Mouse (Mus musculus): ENCODE data around the gene Usp10. TPM values are rescaled to one million over a fixed set of nuclear protein-coding genes. Genes with fewer than 3 reads are reported as not detected.

Gene Usp10
- total RNA-seq, 2 experiments from 2014 or later: 83.1 to 87.0 TPM

DNA sequence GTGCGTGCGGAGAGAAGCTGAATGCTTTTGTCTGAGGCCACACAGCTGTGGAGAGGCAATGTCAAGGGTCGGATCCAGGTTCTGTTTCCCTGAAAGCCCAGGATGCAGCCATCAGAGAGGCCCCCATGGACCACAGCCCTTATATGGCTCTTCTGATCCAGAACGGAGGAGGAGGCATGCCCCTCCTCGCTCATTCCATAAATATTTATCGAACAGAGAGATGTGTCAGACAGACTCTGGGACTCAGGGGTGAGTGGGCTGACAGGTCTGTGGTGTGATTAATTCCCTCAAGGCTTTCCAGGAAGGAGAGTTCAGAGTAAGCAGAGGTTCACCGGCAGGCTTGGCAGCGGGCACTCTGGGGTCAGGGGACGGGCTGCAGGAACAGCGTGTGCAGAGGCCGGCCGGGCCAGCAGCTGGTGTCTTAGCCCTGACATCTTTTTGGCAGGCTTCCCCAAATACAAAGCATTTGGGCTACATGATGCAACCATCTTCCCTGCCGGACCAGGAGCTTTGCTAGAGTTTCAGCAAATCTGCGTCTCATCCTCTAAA, 94.1 kb downstream of the Usp10 start:
- ATAC-seq (replicated peaks; ENCODE audit: low FRiP score, poor library complexity, severe bottlenecking): no peak

DNA sequence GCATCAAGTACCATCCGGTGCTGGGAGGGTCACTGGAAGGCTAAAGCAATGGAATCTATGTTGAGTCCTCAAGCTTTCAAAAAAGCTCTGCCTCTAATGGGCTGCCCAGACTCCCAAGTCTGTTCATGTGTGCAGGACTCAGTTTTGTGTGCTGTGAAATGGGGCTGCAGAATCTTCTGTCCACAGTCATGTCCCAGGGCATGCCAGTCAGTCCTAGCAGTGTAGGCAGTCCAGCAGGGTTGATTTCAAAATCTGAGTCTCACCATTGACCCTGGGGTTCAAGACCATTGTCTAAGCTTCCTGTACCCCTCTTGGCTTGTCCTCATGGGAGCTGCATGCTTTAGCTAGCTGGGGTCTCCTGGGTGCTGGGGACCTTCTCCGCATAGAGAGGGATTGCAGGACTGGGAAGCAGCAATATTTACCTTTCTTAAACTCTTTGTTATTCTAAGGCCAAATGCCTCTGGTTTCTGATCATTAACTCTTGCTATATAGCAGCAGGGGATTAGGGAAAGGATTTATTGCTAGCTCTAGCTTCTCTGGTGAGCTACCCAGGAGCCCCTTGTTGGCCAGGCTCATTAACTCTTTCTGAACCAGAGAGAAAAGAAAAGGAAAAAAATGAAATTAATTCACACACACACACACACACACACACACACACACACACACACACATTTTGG, 94.7 kb downstream of the Usp10 start:
- ATAC-seq (replicated peaks; ENCODE audit: low FRiP score, poor library complexity, severe bottlenecking): no peak

DNA sequence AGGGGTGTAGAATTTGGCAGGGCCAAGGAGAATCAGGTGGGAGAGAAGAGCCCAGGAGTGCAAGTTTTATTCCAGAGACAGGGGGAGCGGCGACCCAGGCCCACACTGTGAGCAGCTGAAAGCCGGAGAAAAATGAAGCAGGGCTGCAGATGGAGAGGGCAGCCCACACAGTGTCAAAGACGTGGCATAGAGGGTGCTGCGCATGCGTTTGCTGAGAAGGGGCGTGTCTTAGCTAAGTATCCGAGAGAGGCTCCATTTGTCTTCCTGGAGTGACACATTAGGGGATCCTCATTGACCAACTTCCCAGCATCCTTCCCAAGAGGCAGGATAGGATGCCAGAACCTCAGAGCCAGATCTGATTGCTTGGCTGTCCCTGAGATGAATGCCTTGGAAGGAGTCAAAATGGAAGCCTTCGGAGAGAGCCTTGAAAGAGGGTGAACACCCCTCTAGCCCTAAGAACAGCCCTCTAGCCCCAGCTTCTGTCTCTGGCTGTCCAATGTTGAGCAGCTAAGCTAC, 96.5 kb downstream of the Usp10 start:
- no peak for ATAC-seq (replicated peaks; ENCODE audit: low FRiP score, poor library complexity, severe bottlenecking)

Other genes with a start within 250 kb of the Usp10 start
- not detected in 2 replicates for gene Wfdc1, start 244.0 kb upstream of the Usp10 start, total RNA-seq (2015; ENCODE audit: low replicate concordance)
- gene Wfdc1, start 244.0 kb upstream of the Usp10 start, total RNA-seq (2017; ENCODE audit: low replicate concordance): not detected in 2 replicates
- not detected in 2 replicates for gene Atp2c2, start 210.4 kb upstream of the Usp10 start, total RNA-seq (2015; ENCODE audit: low replicate concordance)
- gene Atp2c2, start 210.4 kb upstream of the Usp10 start, total RNA-seq (2017; ENCODE audit: low replicate concordance): not detected in 2 replicates
- 0.42 and 1.3 TPM in 2 replicates for gene Tldc1, start 131.9 kb upstream of the Usp10 start, total RNA-seq (2015; ENCODE audit: low replicate concordance)
- gene Tldc1, start 131.9 kb upstream of the Usp10 start, total RNA-seq (2017; ENCODE audit: low replicate concordance): 1.4 TPM in 1 of 2 replicates, not detected in the other
- 95.5 and 123 TPM in 2 replicates for gene Cotl1, start 69.8 kb upstream of the Usp10 start, total RNA-seq (2015; ENCODE audit: low replicate concordance)
- gene Cotl1, start 69.8 kb upstream of the Usp10 start, total RNA-seq (2017; ENCODE audit: low replicate concordance): 51.2 and 98.1 TPM in 2 replicates
- gene Klhl36, start 48.1 kb upstream of the Usp10 start, total RNA-seq (2015; ENCODE audit: low replicate concordance): 2.3 and 2.5 TPM in 2 replicates
- 1.6 and 5.2 TPM in 2 replicates for gene Klhl36, start 48.1 kb upstream of the Usp10 start, total RNA-seq (2017; ENCODE audit: low replicate concordance)
- 2.9 and 5.2 TPM in 2 replicates for gene Gm20388, start 481 bp downstream of the Usp10 start, total RNA-seq (2015; ENCODE audit: low replicate concordance)
- 0.28 and 7.8 TPM in 2 replicates for gene Gm20388, start 481 bp downstream of the Usp10 start, total RNA-seq (2017; ENCODE audit: low replicate concordance)
- 1.9 and 3.1 TPM in 2 replicates for gene Crispld2, start 82.1 kb downstream of the Usp10 start, total RNA-seq (2015; ENCODE audit: low replicate concordance)
- gene Crispld2, start 82.1 kb downstream of the Usp10 start, total RNA-seq (2017; ENCODE audit: low replicate concordance): 2.9 and 3.0 TPM in 2 replicates
- gene Zdhhc7, start 191.1 kb downstream of the Usp10 start, total RNA-seq (2015; ENCODE audit: low replicate concordance): 0.38 and 5.4 TPM in 2 replicates
- 8.0 and 9.2 TPM in 2 replicates for gene Zdhhc7, start 191.1 kb downstream of the Usp10 start, total RNA-seq (2017; ENCODE audit: low replicate concordance)
- 10.0 and 11.0 TPM in 2 replicates for gene 6430548M08Rik, start 203.8 kb downstream of the Usp10 start, total RNA-seq (2015; ENCODE audit: low replicate concordance)
- gene 6430548M08Rik, start 203.8 kb downstream of the Usp10 start, total RNA-seq (2017; ENCODE audit: low replicate concordance): 16.4 and 23.5 TPM in 2 replicates

All from erythroblast, adult 5-6 weeks (primary cell).